Mouse (Mus musculus) layer of hippocampus, adult 9-10 months (tissue): ENCODE data around the gene Aaed1.

Experiments used
- DNase-seq: peaks from one replicate; pipeline ENCODE4 v3.0.0; 2022; ENCODE audit warnings: low spot score

Gene Aaed1

DNA sequence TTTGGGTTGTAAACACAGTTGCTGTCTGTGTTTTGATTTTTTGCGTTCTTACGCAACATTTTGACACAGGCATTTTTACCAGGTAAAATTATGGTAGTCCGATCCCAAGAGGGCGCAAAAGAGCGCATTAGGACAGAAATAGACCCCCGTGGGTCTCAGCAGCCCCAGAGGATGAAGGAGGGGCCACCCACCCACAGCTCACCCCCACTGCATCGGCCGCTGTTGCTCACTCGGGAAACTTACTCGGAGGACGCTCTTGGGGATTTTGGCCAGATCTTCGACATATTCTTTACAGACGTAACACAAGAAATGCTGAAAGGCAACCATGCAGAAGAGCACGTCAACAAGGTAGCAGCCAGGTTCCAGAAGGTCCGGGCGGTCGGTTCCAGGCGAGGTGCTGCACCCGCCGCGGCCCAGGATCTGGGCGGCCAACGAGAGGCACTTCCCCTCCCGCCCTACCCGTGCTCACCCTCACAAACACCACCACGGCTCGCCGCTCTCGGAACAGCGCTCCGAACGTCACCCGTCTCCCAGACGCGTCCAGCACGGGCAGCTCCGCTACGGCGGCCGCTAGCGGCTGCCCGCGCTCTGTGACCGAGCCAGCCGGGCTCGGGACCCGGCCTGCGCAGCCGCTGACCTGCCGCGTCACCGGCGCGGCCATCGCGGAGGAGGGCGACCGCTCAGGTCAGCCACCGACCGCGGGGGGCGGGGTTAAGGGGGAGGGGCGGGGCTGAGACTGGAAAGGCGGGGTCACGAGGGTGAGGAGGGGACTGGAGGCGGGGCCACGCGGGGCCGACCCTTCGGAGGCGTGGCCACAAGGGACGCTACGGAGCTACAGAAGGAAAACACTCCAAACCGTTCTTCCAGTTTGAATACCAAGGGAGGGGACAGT, at the start of gene Aaed1:
Aaed1 (minus strand) TSS at position 687 of the 892 bp plus-strand sequence.
- peak; percentile 73 for DNase-seq

DNA sequence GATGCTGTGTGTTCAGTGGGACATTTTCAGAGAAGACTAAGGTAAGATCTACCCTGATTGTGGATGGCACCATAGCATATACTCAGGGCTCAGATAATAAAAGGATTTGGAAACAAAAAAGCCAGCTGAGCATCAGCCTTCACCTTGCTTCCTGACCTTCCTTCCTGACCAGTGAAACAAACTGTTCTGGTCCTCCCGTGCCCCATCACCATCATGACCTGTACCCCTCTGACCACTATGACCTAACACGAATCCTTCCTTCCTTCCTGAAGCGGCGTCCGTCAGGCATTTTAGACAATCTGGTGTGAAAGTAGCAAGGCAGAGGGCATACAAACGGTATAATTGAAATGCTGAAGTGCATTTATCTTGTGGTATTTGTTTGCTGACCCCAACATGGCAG, 49.6 kb upstream of the Aaed1 start:
- no peak for DNase-seq

GRCm38 (mm10) chr13:64361020-64361419, 48.5 kb upstream of the Aaed1 start:
- no peak for DNase-seq

DNA sequence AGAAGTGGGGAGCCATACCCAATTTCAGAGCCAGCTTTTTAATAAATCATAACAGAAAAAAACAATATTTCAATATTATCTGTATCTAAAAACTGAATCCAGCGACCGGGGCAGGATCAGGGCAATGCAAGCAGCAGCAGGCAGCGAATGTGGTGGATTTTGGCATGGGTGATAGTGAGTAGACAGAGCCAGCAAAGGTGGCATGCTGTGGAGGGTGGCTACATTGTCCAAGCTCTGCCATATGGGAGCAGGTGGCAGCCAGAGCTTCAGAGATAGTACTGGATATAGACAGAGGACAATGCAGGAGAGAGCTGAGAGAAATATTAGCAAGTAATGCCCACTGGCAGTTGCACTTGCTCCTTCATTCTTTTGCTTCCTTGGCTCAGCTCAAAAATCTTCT, 47.2 kb upstream of the Aaed1 start:
- DNase-seq = no peak

GRCm38 (mm10) chr13:64358476-64358875, 46.0 kb upstream of the Aaed1 start:
- DNase-seq = no peak

- DNase-seq = no peak
Observed at GRCm38 (mm10) chr13:64357389-64357788, 44.9 kb upstream of the Aaed1 start.

DNA sequence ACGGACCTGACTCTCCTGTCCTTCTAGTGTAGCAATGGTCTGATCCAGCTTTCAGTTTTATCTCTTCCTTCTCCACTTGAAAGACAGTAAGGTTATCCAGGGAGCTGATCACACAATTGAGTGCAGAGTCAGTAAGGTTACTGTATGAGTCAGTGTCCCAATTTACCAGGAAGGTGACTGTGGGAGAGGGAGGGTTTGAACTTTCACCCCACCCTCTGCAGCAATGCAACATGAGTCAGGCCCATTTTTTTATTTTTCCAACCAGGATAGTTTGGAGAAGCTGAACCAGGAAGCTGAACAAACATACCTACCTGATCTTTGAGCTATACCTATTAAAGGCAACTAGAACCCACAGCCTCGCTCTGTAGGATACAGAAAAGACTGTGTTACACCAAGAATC, 37.0 kb upstream of the Aaed1 start:
- DNase-seq = no peak

GRCm38 (mm10) chr13:64344082-64344501, 31.6 kb upstream of the Aaed1 start:
- no peak for DNase-seq

- no peak for DNase-seq
Observed at GRCm38 (mm10) chr13:64343598-64343997, 31.1 kb upstream of the Aaed1 start.

DNA sequence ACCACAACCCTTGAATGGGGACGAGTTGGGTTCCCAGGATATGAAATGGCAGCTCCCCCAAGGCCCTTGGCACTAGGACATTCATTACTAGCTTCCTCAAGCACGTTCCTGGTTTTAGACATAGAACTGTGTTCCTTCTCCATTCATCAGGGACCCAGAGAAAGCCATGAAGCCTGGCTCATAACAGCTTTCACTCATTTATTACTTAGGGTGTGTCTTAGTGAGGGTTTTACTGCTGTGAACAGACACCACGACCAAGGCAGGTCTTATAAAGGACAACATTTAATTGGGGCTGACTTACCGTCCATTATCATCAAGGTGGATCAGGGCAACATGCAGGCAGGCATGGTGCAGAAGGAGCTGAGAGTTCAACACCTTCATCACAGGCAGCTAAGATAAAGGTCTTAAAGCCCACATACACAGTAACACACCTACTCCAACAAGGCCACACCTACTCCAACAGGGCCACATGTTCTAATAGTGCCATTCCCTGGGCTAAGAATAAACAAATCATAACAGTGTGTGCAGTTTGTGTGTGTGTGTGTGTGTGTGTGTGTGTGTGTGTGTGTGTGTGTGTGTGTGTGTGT, 23.1 kb upstream of the Aaed1 start:
- no peak for DNase-seq

DNA sequence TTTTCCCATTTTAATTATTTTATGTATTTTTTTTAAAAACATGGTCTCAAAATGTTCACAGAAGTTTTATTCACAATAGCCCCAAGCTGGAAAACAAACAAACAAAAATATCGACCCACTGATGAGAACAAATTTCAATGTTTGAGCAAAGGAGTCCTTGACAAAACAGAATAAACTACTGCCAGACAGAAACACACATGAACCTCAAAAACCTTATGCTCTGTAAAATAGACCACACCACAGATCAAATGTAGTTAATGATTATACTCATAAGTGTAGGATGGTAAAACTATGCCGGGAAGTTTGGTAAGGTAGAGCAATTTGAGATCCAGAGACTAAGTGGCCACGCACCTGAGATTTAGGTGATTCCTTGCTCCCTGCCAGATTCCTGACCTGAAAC, 20.6 kb upstream of the Aaed1 start:
- DNase-seq = no peak

- no peak for DNase-seq
Observed at GRCm38 (mm10) chr13:64332321-64332720, 19.8 kb upstream of the Aaed1 start.

GRCm38 (mm10) chr13:64322561-64323281, 10.2 kb upstream of the Aaed1 start:
- no peak for DNase-seq

DNA sequence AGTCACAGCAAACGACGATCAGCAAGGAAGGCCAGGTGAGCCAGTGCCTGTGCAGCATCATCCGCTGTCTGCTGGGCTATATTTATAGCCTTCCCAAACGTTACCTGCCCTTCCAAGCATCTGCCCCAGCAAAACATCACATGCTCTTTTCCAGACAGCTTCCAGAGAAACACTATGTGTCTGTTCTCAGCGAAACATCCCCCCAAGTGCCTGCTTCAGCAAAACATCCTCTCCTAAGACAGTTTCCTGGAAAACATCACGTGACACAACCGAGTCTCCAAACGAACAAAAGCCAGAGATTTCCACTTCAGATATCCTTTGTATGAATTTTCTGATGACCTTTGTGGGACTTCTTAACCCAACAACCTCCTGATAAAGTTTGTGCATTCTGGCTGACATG, 7.8 kb upstream of the Aaed1 start:
- no peak for DNase-seq

- DNase-seq = no peak
Observed at GRCm38 (mm10) chr13:64319782-64320181, 7.3 kb upstream of the Aaed1 start.

- DNase-seq = no peak
Observed at GRCm38 (mm10) chr13:64318355-64318754, 5.8 kb upstream of the Aaed1 start.

DNA sequence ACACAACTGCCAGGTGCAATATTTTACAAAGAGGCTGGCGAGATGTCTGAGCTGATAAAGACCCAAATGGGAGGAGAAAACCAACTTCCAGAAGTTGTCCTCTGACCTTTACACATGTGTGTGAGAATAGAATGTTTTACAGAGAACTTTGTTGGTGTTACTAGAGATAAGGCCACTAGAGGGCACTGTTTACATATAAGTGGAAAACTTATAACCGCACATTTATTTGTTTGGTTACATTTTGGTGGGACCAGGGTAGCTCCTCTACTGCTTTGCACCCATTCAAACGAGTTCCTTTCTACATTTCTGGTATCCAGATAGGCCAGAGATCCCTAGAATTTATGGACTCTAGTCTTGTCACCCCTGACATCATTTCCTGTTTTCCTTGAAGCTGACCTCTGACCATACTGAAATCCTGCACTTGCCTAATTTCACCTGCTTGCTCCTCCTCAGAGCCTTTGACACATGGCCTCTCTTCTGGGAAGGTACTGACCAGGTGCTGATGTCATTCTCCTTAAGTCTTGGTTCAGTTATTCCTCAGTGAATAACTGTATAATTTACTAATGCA, 3.1 kb upstream of the Aaed1 start:
- DNase-seq = peak; percentile 71

DNA sequence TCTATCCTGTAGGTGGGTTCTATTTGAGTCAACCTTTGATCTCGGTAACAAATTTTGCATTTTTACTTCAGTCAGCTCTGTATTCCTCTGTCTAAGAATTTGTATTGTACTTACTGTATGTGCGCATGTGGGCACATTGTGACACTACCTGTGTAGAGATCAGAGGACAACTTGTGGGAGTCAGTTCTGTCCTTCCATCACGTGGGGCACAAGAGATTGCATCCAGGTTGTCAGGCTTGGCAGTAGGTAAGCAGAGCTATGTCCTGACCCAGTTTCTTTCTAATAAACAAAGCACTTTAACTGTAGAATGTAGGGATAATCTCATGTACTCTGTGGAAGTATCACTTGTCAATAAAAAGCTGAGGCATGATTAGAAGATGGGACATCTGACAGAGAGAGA, 1.5 kb upstream of the Aaed1 start:
- DNase-seq = no peak

- DNase-seq = no peak
Observed at GRCm38 (mm10) chr13:64312916-64313289, 393 bp upstream of the Aaed1 start.

DNA sequence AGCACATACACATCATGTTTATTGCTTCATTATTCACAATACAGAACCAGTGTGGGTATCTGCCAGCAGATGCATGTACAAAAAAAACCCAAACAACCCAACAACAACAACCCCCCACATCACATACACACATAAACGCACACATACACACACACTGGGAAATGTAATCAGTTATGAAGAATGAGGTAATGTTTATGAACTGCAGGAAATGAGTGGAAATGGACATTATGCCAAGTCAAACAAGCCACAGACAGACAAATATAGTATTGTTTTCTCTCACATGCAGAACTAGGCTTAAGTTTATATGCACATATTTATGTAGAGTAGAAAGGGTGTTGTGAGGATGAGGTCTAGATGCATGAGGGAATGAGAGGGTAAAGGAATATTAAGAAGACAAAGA, 1.2 kb downstream of the Aaed1 start:
- DNase-seq = no peak

- no peak for DNase-seq
Observed at GRCm38 (mm10) chr13:64310585-64310984, 1.9 kb downstream of the Aaed1 start.

GRCm38 (mm10) chr13:64309842-64310241, 2.7 kb downstream of the Aaed1 start:
- no peak for DNase-seq

DNA sequence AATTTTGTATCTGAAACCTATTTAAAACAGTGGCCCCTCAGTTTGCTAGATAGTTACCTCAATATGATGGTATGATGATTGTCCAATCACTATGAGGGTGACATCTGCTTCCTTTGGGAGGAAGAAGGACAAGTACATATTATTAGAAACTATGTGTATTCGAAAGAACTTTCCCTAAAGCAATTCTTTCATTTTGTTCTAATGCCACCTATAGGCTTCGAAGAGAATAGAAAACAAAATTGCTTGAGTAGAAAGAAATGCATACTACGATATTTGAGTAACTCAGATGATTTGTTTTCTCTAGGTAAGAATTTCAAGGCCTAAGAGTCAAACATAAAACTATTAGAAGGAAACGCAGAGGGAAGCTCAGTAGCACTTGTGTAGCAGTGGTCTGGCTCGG, 3.5 kb downstream of the Aaed1 start:
- DNase-seq = no peak
